Mouse (Mus musculus): Measurements from ENCODE around the gene Klhl13. TPM values are rescaled to one million over a fixed set of nuclear protein-coding genes. Genes with fewer than 3 reads are reported as not detected.

The Klhl13 gene
- total RNA-seq (2014; rRNA removed): 174 and 208 TPM in 2 replicates
- 69.3 and 94.1 TPM in 2 replicates for polyA plus RNA-seq (2015; fragmentation: Nextera tagmentation; extraction: Ambion mirVana)

DNA sequence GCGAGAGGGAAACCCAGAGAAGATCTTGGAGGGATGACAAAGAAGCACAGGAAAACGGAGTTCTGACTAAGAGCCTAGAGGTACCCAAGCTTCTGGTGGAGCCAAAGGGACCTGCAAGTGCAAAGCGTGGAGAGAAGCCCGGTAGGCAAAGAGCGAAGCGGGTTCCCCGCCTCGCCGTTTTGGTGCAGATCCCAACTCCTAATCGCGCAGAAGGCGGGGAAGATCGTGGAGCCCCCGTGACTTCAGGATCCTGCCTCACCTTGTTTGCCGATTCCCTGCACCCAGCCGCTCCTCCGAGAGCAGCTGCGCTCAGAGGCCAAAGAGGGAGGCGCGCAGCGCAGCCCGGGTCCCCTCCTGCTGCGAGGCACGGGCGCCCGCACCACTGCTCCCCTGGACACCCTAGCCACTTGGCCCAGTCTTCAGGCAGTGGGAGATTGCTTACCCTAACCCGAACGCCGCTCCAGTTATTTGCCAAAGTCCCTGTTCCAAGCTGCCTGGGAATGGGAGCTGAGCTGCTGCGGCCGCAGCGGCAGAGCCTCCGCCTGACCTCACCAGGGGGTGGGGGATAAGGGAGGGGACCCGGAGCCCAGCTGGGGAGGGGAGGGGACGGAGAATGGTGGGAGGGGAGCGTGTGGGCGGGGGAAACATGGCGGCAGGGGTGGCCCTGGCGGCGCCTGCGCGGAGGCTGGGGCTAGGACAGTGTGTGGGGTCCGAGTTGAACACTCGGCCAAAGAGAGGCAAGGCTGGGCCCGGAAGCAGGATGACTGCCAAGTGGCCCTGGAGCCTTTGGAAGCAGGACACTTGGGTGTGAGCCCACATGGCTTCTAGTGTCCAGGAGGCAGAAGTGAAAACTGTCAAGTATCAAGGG lies at the start of gene Klhl13:
Gene Klhl13, minus strand, starts transcription at position 569 of the 868 bp plus-strand sequence.
- WGBS: 13% methylated on average over 42 of the region's 45 CpGs
- Histone ChIP-seq H3K4me2 (ENCODE audit: low read depth) (peak within 1 kb of the TSS; percentile 53), H3K9ac (peak within 1 kb of the TSS; percentile 56), H3K9me3 (ENCODE audit: low read length) (no peaks in the 10 kb centered on the region), H3K27me3 (ENCODE audit: insufficient read depth, low read length) (no peaks in the 10 kb centered on the region), H3K36me3 (ENCODE audit: insufficient read depth) (no peaks in the 10 kb centered on the region), H3K4me1 (ENCODE audit: insufficient read depth) (no peaks in the 10 kb centered on the region), H3K27ac (ENCODE audit: low read depth, low read length) (peak within 1 kb of the TSS; percentile 35; the same call in 1 of the 2 replicates), H3K4me3 (ENCODE audit: low read depth, low read length) (peak within 1 kb of the TSS; percentile 54)
- DNase-seq (peak; percentile 48), ATAC-seq (peak; percentile 91)
- TF ChIP-seq CTCF (IDR thresholded peaks at IDR 0.05; ENCODE audit: low read depth): no peak

DNA sequence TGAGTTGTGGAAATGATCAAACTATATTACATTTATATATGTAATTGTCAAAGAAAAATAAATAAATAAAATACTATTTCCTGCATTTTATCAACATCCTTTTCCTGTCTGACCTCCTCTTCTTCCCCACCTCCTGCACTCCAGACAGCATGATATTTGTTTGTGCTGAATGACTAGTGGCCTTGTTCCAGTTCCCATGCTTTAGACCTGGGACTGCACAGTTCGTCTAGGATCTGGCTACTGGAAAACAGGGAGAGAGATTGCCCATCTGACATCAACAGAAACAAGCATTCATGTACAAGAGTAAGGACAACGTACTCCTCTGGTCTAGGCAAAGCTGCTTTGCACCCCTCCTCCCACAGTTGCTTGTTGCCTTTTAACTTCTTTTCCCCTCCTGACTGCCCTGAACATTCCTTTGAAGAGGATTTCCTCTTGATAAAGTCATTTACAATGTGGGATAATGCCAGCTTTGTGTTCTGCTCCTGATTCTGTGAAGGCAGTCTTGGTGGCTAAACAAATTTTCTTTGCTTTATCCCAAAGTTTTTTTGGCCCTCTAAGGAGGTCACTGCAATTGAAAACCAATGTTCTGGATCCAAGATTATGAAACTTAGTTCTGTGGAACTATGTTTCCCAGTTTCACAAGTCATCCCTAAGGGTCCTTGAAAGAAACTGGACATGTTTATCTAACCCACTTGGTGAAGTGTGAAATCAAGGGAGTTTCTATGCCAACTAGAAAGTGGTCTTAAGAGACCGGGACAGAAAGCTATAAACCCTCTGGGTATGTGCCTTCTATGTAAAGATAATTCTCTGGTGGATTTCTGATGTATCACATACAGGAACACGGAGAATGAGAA lies 44.6 kb upstream of the Klhl13 start:
- Histone ChIP-seq H3K4me2 (ENCODE audit: low read depth) (no peak overlapping the region), H3K27me3 (ENCODE audit: insufficient read depth, low read length) (no peaks in the 10 kb centered on the region), H3K36me3 (ENCODE audit: insufficient read depth) (no peaks in the 10 kb centered on the region), H3K27ac (ENCODE audit: low read depth, low read length) (no peak overlapping the region), H3K9me3 (ENCODE audit: low read length) (no peaks in the 10 kb centered on the region), H3K9ac (no peak overlapping the region), H3K4me3 (ENCODE audit: low read depth, low read length) (no peak overlapping the region), H3K4me1 (ENCODE audit: insufficient read depth) (no peaks in the 10 kb centered on the region)
- ATAC-seq (no peak), DNase-seq (no peak)
- no peak for TF ChIP-seq CTCF (IDR thresholded peaks at IDR 0.05; ENCODE audit: low read depth)
- WGBS: 66% methylated on average over 4 of the region's 4 CpGs

DNA sequence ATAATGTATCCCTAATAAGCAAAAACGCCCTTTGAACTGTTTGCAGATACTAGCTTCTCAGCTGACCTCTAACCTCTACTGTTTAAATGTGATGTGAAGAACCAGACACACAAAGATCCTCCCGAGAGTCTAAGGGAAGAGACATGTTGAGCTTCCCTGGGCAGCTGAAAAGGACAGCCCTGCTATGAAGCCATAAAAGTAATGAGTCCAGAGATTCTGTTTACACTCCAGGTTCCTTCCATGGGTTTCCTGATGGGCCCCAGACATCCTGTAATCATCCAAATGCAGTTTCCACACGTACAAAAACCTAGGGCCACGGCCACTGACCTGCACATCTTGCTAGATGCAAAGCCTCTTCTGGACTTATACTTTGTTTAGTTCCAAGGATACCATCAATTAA lies 23.8 kb upstream of the Klhl13 start:
- Histone ChIP-seq H3K4me1 (ENCODE audit: insufficient read depth) (no peaks in the 10 kb centered on the region), H3K4me3 (ENCODE audit: low read depth, low read length) (no peak overlapping the region), H3K27me3 (ENCODE audit: insufficient read depth, low read length) (no peaks in the 10 kb centered on the region), H3K36me3 (ENCODE audit: insufficient read depth) (no peaks in the 10 kb centered on the region), H3K27ac (ENCODE audit: low read depth, low read length) (no peak overlapping the region), H3K4me2 (ENCODE audit: low read depth) (no peak overlapping the region), H3K9me3 (ENCODE audit: low read length) (no peaks in the 10 kb centered on the region), H3K9ac (no peak overlapping the region)
- no peak for ATAC-seq
- no peak for TF ChIP-seq CTCF (IDR thresholded peaks at IDR 0.05; ENCODE audit: low read depth)
- no peak for DNase-seq
- WGBS: 67% methylated on average over 4 of the region's 4 CpGs

DNA sequence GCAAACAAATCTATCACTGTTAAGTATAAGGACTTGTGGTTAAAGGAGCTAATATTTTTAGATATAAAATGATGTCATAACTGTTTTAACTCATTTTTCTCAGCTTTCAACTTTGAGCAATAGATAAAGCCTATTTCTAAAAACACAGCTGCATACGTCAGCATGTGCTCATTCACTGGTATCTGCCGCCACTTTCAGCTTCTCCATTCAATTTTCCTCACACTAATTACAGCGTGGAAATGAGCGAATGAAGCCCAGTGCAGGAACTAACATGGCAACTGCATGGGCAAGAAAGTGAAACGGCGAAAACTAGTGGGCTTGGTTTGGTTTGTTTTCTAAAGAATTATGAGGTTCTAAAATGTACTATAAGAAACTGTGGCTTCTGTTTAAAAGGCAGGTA lies 1.4 kb downstream of the Klhl13 start:
- no peak for ATAC-seq

DNA sequence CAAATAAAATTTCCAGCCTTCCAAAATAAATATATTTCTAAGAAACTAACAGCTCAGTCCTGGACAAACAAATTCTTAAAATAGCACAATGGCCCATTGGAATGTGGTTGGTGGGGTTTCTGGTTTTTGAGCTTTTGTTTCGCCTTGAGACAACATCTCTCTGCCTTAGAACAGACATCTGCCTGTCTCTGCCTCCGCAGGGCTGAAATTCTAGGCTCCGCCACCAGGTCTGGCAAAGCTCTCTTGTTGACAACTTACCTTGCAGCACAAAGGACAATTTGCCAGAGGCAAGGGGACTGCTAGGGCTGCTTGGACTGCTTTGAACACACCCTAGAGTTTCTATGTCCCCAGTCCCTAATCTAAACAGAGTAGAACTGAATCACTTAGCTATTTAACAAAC lies 4.4 kb downstream of the Klhl13 start:
- Histone ChIP-seq H3K36me3 (ENCODE audit: insufficient read depth) (no peaks in the 10 kb centered on the region), H3K27me3 (ENCODE audit: insufficient read depth, low read length) (no peaks in the 10 kb centered on the region), H3K4me2 (ENCODE audit: low read depth) (no peak overlapping the region), H3K9me3 (ENCODE audit: low read length) (no peaks in the 10 kb centered on the region), H3K27ac (ENCODE audit: low read depth, low read length) (no peak overlapping the region), H3K4me1 (ENCODE audit: insufficient read depth) (no peaks in the 10 kb centered on the region), H3K9ac (no peak overlapping the region), H3K4me3 (ENCODE audit: low read depth, low read length) (no peak overlapping the region)
- ATAC-seq (no peak), DNase-seq (no peak)
- 82% methylated on average over 3 of the region's 3 CpGs for WGBS
- TF ChIP-seq CTCF (IDR thresholded peaks at IDR 0.05; ENCODE audit: low read depth): no peak

More for the DNA sequence above, 1.4 kb downstream of the Klhl13 start:
- peak; percentile 15 for DNase-seq
- Histone ChIP-seq H3K4me2 (ENCODE audit: low read depth) (peak overlapping the region; percentile 53), H3K27me3 (ENCODE audit: insufficient read depth, low read length) (no peaks in the 10 kb centered on the region), H3K36me3 (ENCODE audit: insufficient read depth) (no peaks in the 10 kb centered on the region), H3K4me1 (ENCODE audit: insufficient read depth) (no peaks in the 10 kb centered on the region), H3K27ac (ENCODE audit: low read depth, low read length) (no peak overlapping the region), H3K9me3 (ENCODE audit: low read length) (no peaks in the 10 kb centered on the region), H3K9ac (no peak overlapping the region), H3K4me3 (ENCODE audit: low read depth, low read length) (peak overlapping the region; percentile 12; the same call in 1 of the 2 replicates)
- WGBS: 48% methylated on average over 6 of the region's 6 CpGs
- no peak for TF ChIP-seq CTCF (IDR thresholded peaks at IDR 0.05; ENCODE audit: low read depth)

DNA sequence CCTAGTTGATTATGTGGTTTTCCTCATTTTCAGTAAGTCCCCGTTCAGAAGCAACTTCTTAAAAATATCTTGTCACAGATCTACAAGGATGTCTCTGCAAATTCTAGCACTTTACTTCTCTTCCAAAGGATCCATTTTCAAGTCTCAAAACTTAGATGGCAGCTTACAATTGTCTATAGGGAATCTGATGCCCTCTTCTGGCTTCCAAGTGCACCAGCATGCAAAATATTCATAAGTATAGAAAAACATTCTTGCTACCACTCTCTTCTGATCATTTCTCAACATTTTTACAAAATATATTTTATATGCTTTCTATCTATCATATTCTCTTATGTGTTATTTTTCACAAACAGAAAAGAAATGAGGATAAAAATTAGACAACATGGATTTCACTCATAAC lies 14.8 kb downstream of the Klhl13 start:
- no peak overlapping the region for H3K4me3 ChIP-seq (ENCODE audit: low read depth, low read length)
- no peaks in the 10 kb centered on the region for H3K9me3 ChIP-seq (ENCODE audit: low read length)
- H3K4me2 ChIP-seq (ENCODE audit: low read depth): no peak overlapping the region
- H3K4me1 ChIP-seq (ENCODE audit: insufficient read depth): no peaks in the 10 kb centered on the region
- DNase-seq (no peak), ATAC-seq (no peak)
- peak; percentile 29; the same call in 1 of the 2 replicates for TF ChIP-seq CTCF (IDR thresholded peaks at IDR 0.05; ENCODE audit: low read depth)
- no peaks in the 10 kb centered on the region for H3K36me3 ChIP-seq (ENCODE audit: insufficient read depth)
- WGBS: 74% methylated on average over 1 of the region's 1 CpGs
- H3K27me3 ChIP-seq (ENCODE audit: insufficient read depth, low read length): no peaks in the 10 kb centered on the region
- no peak overlapping the region for H3K27ac ChIP-seq (ENCODE audit: low read depth, low read length)
- H3K9ac ChIP-seq: no peak overlapping the region

All from forebrain, postnatal 0 days (tissue).